Mouse (Mus musculus): ENCODE measurements around the gene Btbd8. TPM values are rescaled to one million over a fixed set of nuclear protein-coding genes. Genes with fewer than 3 reads are reported as not detected.
A peak's percentile ranks its signal among the peaks of the same experiment; 100 is the strongest.

Btbd8 gene
- total RNA-seq, 2 experiments from 2014 or later, result 105 to 115 TPM

DNA sequence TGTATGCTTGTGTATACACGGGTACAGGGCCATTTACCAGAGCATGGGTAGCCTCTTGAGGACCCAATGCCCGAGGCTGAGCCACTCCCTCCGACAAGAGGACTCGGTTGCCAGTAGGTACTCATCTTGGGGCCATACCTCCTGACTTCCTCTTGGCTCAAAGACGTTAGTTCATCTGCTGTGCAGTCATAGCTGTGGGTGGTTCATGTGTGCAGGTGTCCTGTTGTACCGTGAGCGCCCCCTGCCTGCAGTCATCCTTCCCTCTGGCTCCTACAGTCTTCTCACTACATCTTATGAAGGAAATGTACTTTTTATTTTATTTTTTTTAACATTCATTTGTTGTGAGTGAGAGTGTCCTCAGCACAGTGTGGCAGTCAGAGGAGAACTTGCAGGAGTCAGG lies 75.8 kb downstream of the Btbd8 start:
- DNase-seq (ENCODE audit: low spot score in 2 of 2), result peak in 1 of 2 experiments; percentile 54

- DNase-seq (ENCODE audit: low spot score in 2 of 2), result no peak
Measured at GRCm38 (mm10) chr5:107515453-107515852, 77.7 kb downstream of the Btbd8 start.

DNA sequence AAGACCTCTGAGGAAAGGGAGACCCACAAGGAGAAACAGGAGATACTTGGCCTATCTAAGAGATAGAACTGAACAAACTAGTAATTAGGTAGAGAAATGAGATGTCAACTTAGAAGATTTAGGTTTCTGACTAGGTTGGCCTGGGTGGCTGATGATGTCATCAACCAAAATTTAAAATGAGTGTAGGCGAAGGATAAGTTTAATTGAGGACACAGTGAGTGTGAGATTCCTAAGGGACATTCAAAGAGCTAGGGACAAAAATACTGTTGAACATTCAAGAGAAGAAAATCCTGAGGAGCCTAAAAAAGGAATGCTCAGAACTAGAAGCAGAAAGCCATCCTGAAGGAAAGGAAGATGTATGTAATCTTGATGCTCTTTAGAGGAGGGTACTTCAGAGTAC lies 78.3 kb downstream of the Btbd8 start:
- no peak for DNase-seq (ENCODE audit: low spot score in 2 of 2)

GRCm38 (mm10) chr5:107518602-107519001 lies 80.8 kb downstream of the Btbd8 start:
- no peak for DNase-seq (ENCODE audit: low spot score in 2 of 2)

GRCm38 (mm10) chr5:107521386-107521785 lies 83.6 kb downstream of the Btbd8 start:
- DNase-seq (ENCODE audit: low spot score in 2 of 2), result no peak

GRCm38 (mm10) chr5:107521897-107522296 lies 84.1 kb downstream of the Btbd8 start:
- DNase-seq (ENCODE audit: low spot score in 2 of 2), result no peak

- peak; percentile 30 to 60 for DNase-seq (ENCODE audit: low spot score in 2 of 2)
Measured at GRCm38 (mm10) chr5:107524281-107524680, 86.5 kb downstream of the Btbd8 start.

DNA sequence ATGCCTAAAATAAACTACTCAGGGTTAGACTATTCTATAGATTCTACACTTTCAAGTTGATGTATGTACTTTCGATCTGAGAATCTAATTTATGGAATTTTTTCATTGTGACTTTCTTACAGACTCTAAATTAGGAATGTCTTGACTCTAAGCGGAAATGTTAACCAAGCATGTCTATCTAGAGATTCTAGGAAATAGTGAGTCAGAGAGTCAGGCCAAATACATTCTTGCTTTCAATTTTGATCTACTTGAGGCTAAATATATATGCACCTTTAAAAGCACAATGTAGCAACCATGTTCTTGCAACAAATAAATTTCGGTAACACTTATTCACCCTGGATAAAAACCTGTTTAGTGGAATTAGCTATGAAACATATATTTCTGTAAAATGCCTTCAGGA lies 91.1 kb downstream of the Btbd8 start:
- no peak for DNase-seq (ENCODE audit: low spot score in 2 of 2)

DNA sequence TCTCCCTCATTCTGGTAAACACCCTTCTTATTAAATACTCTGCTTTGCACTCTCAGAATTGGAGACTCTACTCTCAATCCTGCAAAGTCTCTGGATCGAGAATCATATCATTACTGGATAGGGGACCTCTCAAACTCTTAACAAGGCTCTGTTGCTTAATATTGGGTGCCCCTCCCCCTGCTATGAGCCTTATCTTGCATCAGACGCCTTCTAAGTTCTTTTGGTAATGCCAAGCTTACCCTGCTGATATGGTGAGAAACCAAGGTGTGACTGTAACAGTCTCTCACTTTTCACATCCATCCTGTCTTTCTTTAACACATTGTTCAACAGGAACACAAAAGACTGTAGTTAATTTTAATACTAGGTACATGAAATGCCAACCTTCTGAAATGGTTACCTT lies 95.8 kb downstream of the Btbd8 start:
- no peak for DNase-seq (ENCODE audit: low spot score in 2 of 2)

GRCm38 (mm10) chr5:107534581-107534980 lies 96.8 kb downstream of the Btbd8 start, which contains the start of gene 1700028K03Rik:
1700028K03Rik (plus strand) TSS chr5:107534709.
- DNase-seq (ENCODE audit: low spot score in 2 of 2), result no peak

DNA sequence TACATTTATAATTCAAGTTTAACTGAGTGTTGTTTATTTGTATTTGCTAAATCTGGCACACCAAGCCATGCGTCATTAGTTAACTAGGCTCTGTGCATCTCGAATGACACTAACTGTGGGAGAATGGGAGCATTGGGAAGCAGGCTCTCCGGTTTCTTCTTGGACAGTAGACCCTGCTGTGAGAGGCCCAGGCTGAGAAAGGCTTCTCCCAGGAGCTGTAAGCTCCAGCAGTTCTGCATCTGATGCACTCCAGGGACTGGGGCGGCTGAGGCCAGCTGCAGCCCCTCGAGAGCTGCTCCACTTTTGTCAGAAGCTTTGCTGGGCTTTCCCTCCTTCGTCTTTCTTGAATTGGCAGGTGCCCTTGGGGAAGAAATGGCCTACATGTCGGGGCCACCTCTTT lies 103.9 kb downstream of the Btbd8 start:
- DNase-seq (ENCODE audit: low spot score in 2 of 2), result no peak

GRCm38 (mm10) chr5:107545927-107546326 lies 108.1 kb downstream of the Btbd8 start:
- no peak for DNase-seq (ENCODE audit: low spot score in 2 of 2)

DNA sequence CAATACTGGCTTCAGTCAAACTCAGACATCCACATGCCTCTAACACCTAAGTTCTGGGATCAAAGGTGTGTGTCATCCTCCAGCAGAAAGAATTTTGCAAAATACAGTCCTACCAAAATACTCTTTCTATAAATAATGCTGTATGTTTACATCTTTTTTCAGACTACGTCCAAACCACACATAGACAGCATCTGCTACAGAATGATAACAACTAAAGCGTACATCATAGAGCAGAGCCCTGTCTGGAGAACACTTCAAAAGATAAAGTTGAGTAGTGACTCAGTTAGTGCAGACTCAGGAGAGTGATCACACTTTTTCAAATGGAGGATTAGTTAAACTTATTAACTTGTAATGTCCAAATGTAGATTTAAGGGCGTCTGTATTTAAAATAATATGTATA lies 110.2 kb downstream of the Btbd8 start:
- no peak for DNase-seq (ENCODE audit: low spot score in 2 of 2)

DNA sequence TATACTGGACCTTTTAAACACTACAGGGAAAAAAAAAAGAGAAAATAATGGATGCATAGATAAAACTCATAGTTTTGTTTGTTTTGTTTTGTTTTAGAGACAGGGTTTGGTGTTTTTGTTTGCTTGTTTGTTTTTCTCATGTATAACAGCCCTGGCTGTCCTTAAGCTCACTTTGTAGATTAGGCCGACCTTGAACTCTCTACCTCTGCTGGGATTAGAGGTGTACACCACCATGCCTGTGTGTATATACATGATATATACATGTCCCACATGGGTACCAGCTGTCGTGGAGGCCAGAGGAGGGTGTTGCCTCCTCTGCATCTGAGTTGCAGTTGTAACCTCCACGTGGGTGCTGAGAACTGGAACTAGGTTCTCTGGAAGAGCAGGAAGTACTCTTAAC lies 110.6 kb downstream of the Btbd8 start:
- no peak for DNase-seq (ENCODE audit: low spot score in 2 of 2)

- DNase-seq (ENCODE audit: low spot score in 2 of 2), result no peak
Measured at GRCm38 (mm10) chr5:107554336-107554735, 116.5 kb downstream of the Btbd8 start.

GRCm38 (mm10) chr5:107556969-107557368 lies 119.2 kb downstream of the Btbd8 start:
- DNase-seq (ENCODE audit: low spot score in 2 of 2), result no peak

Other genes with a start within 250 kb of the Btbd8 start
- 10 to 100 TPM; 18.2 to 21.0 TPM for gene Tgfbr3, start 148.4 kb upstream of the Btbd8 start, total RNA-seq (2021)
- gene Brdt, start 106.8 kb upstream of the Btbd8 start, total RNA-seq (2021), result 10 to 100 TPM; 15.5 to 16.2 TPM
- 10 to 100 TPM; 59.1 to 60.8 TPM for gene Ephx4, start 35.3 kb upstream of the Btbd8 start, total RNA-seq (2021)
- under 1 TPM; 0.10 to 0.18 TPM for gene Lpcat2b, start 6.4 kb upstream of the Btbd8 start, total RNA-seq (2021)
- under 1 TPM; 0.18 to 0.20 TPM for gene Gm42669, start 69.6 kb downstream of the Btbd8 start, total RNA-seq (2021)
- under 1 TPM; 0.28 to 0.54 TPM for gene 1700028K03Rik, start 96.7 kb downstream of the Btbd8 start, total RNA-seq (2021)
- gene Rpap2, start 159.4 kb downstream of the Btbd8 start, total RNA-seq (2021), result 10 to 100 TPM; 22.4 to 24.9 TPM
- 10 to 100 TPM; 13.2 to 14.6 TPM for gene Glmn, start 159.9 kb downstream of the Btbd8 start, total RNA-seq (2021)